Mouse (Mus musculus): Measurements from ENCODE around the gene Myl4.
"Not testable (repeated sequence)": the region's sequence is repeated elsewhere in the genome, so short reads cannot be mapped to it uniquely, and the experiment has no call there.

The Myl4 gene

DNA sequence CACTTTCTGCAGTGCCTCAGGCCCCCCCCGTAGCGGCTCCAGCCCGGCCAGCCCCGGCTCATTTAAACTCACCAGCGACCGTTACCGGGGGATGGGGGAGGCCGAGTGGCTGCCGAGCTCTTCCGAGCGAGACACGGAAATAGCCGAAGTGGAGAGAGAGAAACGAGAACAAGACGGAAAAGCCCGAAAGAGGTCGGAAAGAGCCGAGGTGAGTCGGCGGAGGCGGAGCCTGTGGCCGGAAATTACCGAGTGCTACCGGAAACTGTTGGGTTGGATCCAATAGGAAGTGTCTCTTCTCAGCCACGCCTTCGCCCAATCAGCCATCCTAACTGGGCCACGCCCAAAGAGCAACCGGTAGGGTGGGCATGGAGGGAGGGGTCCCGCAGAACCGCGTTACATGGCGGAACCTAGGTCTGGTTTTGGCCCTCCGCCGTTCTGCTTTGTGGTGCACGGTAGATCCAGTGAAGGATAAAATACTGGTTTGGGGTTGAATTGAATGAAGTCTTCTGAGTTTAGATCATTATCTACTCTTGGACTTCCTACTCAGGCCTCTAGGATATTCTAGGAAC, at the start of gene Myl4, which contains the start of gene Cdc27:
Gene Myl4, plus strand, starts transcription at position 258 of the 569 bp plus-strand sequence.
Gene Cdc27, minus strand, starts transcription at position 215 of the 569 bp plus-strand sequence.
- peak; percentile 93 for DNase-seq (ENCODE audit: low read depth, low spot score)

GRCm38 (mm10) chr11:104508455-104508854, 42.0 kb upstream of the Myl4 start:
- no peak for DNase-seq (ENCODE audit: low read depth, low spot score)

DNA sequence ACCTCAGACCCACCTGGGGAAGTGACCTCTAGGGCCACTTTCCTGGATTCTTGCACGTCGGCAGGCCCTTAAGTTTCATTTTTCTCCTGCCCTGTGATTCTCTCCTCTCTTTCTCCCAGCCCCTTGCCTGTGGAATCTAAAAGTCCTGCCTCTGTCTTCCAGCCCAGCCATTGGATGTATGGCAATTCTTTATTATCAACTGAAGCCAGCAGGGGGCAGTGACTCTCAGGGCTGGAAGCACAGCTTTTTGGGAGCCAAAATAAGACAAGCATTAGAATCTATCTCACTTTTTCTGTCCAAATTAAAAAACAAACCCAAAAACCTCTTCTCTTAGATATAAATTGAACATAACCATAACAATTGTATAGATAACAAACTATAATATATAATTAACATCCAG, 39.9 kb upstream of the Myl4 start:
- peak; percentile 33 for DNase-seq (ENCODE audit: low read depth, low spot score)

GRCm38 (mm10) chr11:104512436-104512835, 38.0 kb upstream of the Myl4 start:
- no peak for DNase-seq (ENCODE audit: low read depth, low spot score)

GRCm38 (mm10) chr11:104525935-104526334, 24.5 kb upstream of the Myl4 start:
- DNase-seq (ENCODE audit: low read depth, low spot score), result no peak

- DNase-seq (ENCODE audit: low read depth, low spot score), result no peak
These were observed 13.6 kb upstream of the Myl4 start for GRCm38 (mm10) chr11:104536843-104537242.

GRCm38 (mm10) chr11:104537945-104538555, 12.4 kb upstream of the Myl4 start:
- DNase-seq (ENCODE audit: low read depth, low spot score), result no peak

DNA sequence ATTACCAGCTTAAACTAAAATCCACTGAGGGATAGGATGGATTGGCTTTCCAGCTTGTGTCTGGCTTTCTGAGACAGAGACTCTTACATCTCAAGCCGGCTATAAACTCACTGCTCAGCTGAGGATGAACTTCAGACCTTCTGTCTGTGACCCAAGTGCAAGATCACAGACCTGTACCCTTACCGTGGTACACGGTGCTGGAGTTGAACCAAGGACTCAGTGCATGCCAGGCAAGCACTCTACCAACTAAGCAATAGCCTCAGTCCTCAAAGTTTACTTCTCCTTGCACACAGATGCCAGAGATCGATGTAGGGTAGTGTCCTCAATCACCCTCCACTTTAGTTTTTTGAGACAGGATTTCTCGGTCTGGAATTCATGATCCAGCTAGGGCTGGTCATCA, 10.7 kb upstream of the Myl4 start:
- no peak for DNase-seq (ENCODE audit: low read depth, low spot score)

DNA sequence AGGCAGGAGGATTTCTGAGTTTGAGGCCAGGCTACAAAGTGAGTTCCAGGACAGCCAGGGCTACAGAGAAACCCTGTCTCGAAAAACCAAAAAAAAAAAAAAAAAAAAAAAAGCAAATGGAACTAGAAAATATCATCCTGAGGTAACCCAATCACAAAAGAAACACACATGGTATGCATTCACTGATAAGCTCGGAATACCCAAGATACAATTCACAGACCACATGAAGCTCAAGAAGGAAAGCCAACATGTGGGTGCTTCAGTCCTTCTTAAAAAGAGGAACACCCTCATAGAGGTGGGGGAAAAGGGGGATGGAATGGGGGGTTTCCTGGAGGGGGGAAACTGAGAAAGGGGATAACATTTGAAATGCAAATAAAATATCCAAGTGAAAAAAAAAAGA, 7.1 kb upstream of the Myl4 start:
- not testable (repeated sequence) for DNase-seq (ENCODE audit: low read depth, low spot score)

DNA sequence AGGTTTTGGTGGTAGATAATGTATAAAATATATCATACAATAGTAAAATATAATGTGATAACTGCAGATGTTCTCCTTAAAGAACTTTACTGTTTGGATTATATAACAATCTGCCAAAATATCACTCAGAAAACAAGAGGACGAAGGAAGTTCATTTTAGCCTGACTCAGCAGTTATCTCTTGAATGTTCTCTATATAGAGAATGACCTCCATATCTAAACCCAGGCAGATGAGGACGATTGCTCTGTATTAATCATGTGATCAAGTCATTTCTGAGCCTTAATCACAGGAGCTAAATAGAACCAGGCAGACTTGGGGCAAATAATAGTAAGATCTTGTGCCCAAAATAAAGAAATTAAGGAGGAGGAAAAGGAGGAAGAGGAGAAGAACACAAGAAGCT, 6.0 kb upstream of the Myl4 start:
- DNase-seq (ENCODE audit: low read depth, low spot score), result no peak

DNA sequence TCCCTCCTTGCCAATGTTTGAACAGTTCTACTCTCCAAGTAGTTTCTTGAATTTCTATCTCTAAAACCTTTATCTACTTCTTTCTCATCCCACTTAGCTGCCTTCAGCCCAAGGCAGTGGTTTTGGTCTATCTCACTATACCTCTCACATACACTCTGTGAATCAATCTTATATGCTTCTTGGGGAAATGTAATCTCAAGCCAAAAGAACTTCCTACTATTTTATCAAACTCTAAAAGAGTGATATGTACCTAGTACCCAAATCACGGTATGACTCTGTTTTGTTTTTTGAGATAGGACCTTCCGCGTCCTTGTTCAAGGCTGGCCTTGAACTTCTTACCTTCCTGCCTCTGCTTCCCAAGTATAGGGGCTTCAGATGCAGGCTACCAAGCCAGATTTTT, 3.0 kb upstream of the Myl4 start:
- no peak for DNase-seq (ENCODE audit: low read depth, low spot score)

- no peak for DNase-seq (ENCODE audit: low read depth, low spot score)
These were observed 741 bp upstream of the Myl4 start for GRCm38 (mm10) chr11:104549438-104550405.

GRCm38 (mm10) chr11:104558065-104558464, 7.6 kb downstream of the Myl4 start:
- no peak for DNase-seq (ENCODE audit: low read depth, low spot score)

DNA sequence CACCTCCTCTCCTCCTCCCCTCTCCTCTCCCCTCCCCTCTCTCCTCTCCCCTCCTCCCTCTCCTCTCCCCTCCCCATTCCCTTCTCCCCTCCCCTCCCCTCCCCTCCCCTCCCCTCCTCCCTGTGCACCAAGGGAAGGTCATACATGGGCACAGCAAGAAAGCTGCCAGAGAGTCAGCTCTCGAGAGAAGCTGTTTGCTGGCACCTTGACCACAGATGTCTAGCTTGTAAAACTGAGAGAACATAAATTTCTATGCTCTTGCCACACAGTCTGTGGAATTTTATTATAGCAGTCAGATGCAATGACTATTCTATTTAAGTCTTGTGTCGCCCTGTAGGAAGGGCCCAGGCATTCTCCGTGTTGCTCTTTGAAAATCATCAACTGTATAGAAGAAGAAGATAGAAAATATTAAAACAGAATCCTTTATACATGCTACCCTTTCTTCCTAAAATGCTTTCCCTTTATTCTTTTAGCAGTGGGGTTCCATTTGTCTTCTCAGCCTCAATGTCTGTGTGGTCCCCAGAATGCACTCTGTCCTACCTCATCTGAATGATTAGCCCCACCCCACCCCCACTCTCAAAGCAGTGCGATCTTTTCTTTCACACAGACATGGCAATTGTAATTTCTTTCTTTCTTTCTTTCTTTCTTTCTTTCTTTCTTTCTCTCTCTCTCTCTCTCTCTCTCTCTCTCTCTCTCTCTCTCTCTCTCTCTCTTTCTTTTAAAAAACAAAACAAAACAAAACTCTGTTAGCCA, 8.4 kb downstream of the Myl4 start:
- DNase-seq (ENCODE audit: low read depth, low spot score), result no peak

GRCm38 (mm10) chr11:104560971-104561370, 10.5 kb downstream of the Myl4 start:
- no peak for DNase-seq (ENCODE audit: low read depth, low spot score)

DNA sequence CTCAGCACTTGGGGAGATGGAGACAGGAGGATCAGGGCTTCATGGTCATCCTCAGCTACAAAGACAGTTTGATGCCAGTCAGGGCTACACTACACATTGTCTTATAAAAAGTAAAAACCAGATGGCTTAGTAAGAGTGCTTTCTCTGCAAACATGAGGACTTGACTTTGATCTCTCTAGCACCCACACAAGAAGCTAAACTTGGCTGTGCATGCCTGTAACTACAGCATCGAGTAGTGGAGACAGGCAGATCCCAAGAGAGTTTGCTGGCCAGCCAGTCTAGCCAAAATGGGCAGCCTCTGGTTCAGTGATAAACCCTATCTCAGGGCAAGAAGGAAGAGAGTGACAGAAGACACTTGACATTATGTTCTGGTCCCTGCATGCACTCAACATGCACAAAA, 13.0 kb downstream of the Myl4 start:
- DNase-seq (ENCODE audit: low read depth, low spot score), result no peak

DNA sequence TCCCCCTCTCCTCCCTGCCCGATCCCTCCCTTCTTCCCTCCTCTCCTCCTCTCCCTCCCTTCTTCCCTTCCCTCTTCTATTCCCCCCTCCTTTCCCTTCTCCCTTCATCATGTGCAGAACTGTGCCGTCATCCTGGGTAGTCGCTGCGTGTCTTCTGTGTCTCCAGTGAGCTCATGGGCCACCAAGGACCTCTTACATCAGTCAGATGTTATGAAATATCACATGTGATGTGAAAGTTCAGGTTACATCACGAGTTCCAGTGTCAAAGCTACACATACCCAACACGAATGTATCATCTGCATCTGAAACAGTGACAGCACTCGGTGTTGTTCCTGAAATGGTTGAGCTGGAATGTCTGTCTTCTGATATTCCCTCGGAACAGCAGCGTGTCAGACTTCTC, 14.7 kb downstream of the Myl4 start:
- DNase-seq (ENCODE audit: low read depth, low spot score), result no peak

- no peak for DNase-seq (ENCODE audit: low read depth, low spot score)
These were observed 15.6 kb downstream of the Myl4 start for GRCm38 (mm10) chr11:104566097-104566496.

GRCm38 (mm10) chr11:104566796-104567195, 16.3 kb downstream of the Myl4 start:
- DNase-seq (ENCODE audit: low read depth, low spot score), result no peak

GRCm38 (mm10) chr11:104567736-104568135, 17.3 kb downstream of the Myl4 start:
- DNase-seq (ENCODE audit: low read depth, low spot score), result no peak

DNA sequence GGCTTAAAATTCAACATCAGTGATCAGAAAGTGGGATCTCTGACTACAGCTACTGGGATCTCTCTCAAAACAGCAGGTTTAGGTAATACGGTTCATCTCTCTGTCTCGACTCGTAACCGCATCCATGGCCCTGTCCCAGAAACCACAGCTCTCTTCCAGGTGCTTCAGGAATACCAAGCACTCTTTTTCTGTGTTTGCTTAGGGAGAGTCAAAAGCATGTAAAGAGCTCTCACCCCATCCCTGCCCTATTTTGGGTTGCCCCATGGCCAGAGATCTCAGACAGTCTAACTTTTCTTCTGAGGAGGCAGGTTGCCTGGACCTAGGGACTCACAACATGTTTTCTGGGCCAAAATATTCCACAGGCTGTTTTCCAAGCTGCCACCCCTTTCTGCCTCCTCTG, 17.9 kb downstream of the Myl4 start:
- no peak for DNase-seq (ENCODE audit: low read depth, low spot score)

GRCm38 (mm10) chr11:104570515-104570914, 20.1 kb downstream of the Myl4 start:
- not testable (repeated sequence) for DNase-seq (ENCODE audit: low read depth, low spot score)
